Mouse (Mus musculus): Measurements from ENCODE around the gene Grm4. TPM values are rescaled to one million over a fixed set of nuclear protein-coding genes. Genes with fewer than 3 reads are reported as not detected.

The Grm4 gene
- polyA plus RNA-seq, 1 experiment = 0.02 TPM

DNA sequence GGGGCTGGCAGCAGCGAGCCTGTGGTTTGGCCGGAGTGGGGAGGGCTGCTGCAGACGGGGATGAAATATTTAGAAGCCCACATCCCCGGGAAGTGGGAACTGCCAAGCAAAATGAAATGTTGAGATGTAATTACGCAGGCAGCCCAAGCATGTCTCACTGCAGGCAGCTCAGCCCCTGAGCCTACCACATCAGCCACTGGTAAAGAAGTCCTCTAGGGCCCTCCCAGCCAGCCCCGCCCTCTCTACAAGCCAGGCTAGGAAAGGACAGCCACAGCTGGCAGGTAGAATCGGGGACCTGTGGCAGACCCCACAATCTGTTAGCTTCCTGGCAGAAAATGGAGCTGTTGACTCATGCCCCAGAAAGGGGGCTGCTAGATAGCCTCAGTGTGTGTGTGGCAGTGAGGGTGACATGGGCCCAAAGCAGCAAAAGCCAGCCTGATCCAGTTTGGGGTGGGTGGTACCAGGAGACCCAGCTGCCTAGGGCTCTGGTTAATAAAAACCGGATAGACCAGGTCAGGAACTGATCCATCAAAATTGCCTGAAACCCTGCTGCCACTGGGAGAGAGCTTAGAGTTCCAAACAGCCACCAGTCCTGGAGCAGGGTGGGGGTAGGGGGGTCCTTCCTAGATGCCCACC lies 56.8 kb downstream of the Grm4 start:
- 35% methylated on average over 8 of the region's 8 CpGs for WGBS
- H3K27ac ChIP-seq (ENCODE audit: insufficient read depth, low read depth, low read length) = no peak overlapping the region
- DNase-seq = peak; percentile 24
- no peaks in the 10 kb centered on the region for H3K36me3 ChIP-seq (ENCODE audit: control insufficient read depth, insufficient read depth, low read length)
- H3K4me1 ChIP-seq (ENCODE audit: control insufficient read depth, insufficient read depth, low read length) = no peaks in the 10 kb centered on the region
- no peaks in the 10 kb centered on the region for H3K27me3 ChIP-seq (replicated peaks; ENCODE audit: control insufficient read depth, insufficient read depth, low read length)
- TF ChIP-seq POLR2A (IDR thresholded peaks at IDR 0.05; ENCODE audit: low read depth, low read length) = no peak
- no peak for TF ChIP-seq CTCF (conservative IDR thresholded peaks at IDR 0.05; ENCODE audit: insufficient read depth, insufficient read length, low read depth, low read length)
- H3K4me3 ChIP-seq (ENCODE audit: insufficient read depth, low read depth, low read length) = no peak overlapping the region

DNA sequence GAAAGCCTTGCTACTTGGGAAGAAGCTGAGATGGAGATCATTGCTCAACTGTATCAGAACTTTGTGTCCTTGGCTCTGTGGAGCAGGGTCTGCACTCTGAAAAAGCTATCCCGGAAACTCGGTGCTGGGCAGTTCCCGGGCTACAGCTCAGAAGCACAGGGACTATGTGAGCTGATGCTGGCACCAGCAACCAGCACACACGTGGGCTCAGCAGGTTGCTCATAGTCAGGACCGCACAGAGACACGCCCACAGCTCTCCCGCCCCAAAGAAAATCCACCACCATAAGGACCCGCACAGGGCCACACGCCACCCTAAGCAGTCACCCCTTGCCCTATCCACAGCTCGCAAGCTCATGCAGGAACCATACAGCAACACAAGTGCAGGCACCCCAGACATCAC lies 61.2 kb downstream of the Grm4 start:
- Histone ChIP-seq H3K4me1 (ENCODE audit: control insufficient read depth, insufficient read depth, low read length) (no peaks in the 10 kb centered on the region), H3K27me3 (replicated peaks; ENCODE audit: control insufficient read depth, insufficient read depth, low read length) (no peaks in the 10 kb centered on the region), H3K36me3 (ENCODE audit: control insufficient read depth, insufficient read depth, low read length) (no peaks in the 10 kb centered on the region), H3K27ac (ENCODE audit: insufficient read depth, low read depth, low read length) (no peak overlapping the region), H3K4me3 (ENCODE audit: insufficient read depth, low read depth, low read length) (no peak overlapping the region)
- WGBS = 74% methylated on average over 10 of the region's 10 CpGs
- TF ChIP-seq CTCF (conservative IDR thresholded peaks at IDR 0.05; ENCODE audit: insufficient read depth, insufficient read length, low read depth, low read length) (no peak), POLR2A (IDR thresholded peaks at IDR 0.05; ENCODE audit: low read depth, low read length) (no peak)
- DNase-seq = no peak

DNA sequence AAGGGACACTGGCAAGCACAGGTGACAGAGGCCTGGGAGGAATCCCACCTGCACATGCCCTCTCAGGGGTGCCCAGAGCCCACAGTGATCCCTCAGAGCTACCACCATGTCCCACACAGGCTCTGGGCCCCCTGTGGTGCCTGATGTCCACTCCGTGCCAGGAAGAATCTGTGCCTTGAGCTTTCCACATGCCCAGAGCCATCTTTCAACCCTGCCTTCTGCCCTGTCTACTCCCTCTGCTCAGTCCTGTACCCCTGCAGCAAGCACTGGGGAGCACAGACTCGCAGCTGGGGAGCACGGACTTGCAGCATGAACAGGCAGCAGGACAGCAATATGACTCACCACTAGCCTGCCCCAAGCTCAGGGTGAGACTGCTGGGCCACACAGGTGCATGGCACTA lies 62.0 kb downstream of the Grm4 start:
- no peak overlapping the region for H3K4me3 ChIP-seq (ENCODE audit: insufficient read depth, low read depth, low read length)
- no peaks in the 10 kb centered on the region for H3K27me3 ChIP-seq (replicated peaks; ENCODE audit: control insufficient read depth, insufficient read depth, low read length)
- no peaks in the 10 kb centered on the region for H3K4me1 ChIP-seq (ENCODE audit: control insufficient read depth, insufficient read depth, low read length)
- WGBS = 85% methylated on average over 3 of the region's 3 CpGs
- no peaks in the 10 kb centered on the region for H3K36me3 ChIP-seq (ENCODE audit: control insufficient read depth, insufficient read depth, low read length)
- H3K27ac ChIP-seq (ENCODE audit: insufficient read depth, low read depth, low read length) = no peak overlapping the region
- no peak for TF ChIP-seq CTCF (conservative IDR thresholded peaks at IDR 0.05; ENCODE audit: insufficient read depth, insufficient read length, low read depth, low read length)
- TF ChIP-seq POLR2A (IDR thresholded peaks at IDR 0.05; ENCODE audit: low read depth, low read length) = no peak
- no peak for DNase-seq

DNA sequence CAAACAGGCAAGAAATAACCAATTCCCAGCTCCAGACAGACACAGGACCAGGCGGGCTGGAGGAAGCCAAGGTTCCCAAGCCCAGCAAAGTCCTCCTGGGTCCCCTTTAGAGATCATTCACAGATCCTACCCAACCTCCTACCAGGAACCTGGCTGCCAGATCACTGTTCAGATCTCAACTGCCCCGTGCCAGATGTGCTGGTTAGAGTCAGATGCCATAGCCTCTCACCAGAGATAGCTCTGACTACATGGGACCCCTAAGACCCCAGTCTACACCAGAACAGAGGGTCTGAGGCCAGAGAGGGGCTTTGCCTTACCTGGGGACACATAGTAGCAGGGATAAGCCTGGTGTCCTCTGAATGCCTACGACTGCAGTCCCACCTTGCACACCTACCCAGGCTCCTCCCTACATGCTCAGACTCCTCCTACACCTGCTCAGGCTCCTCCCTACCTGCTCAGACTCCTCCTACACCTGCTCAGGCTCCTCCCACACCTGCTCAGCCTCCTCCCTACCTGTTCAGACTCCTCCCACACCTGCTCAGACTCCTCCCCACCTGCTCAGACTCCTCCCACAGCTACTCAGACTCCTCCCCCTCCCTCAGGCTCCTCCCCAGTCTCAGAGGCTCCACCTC lies 63.2 kb downstream of the Grm4 start:
- no peak overlapping the region for H3K4me3 ChIP-seq (ENCODE audit: insufficient read depth, low read depth, low read length)
- H3K4me1 ChIP-seq (ENCODE audit: control insufficient read depth, insufficient read depth, low read length) = no peaks in the 10 kb centered on the region
- no peaks in the 10 kb centered on the region for H3K36me3 ChIP-seq (ENCODE audit: control insufficient read depth, insufficient read depth, low read length)
- no peak for DNase-seq
- H3K27ac ChIP-seq (ENCODE audit: insufficient read depth, low read depth, low read length) = no peak overlapping the region
- WGBS = 69% methylated on average over 3 of the region's 3 CpGs
- no peak for TF ChIP-seq CTCF (conservative IDR thresholded peaks at IDR 0.05; ENCODE audit: insufficient read depth, insufficient read length, low read depth, low read length)
- TF ChIP-seq POLR2A (IDR thresholded peaks at IDR 0.05; ENCODE audit: low read depth, low read length) = no peak
- H3K27me3 ChIP-seq (replicated peaks; ENCODE audit: control insufficient read depth, insufficient read depth, low read length) = no peaks in the 10 kb centered on the region

DNA sequence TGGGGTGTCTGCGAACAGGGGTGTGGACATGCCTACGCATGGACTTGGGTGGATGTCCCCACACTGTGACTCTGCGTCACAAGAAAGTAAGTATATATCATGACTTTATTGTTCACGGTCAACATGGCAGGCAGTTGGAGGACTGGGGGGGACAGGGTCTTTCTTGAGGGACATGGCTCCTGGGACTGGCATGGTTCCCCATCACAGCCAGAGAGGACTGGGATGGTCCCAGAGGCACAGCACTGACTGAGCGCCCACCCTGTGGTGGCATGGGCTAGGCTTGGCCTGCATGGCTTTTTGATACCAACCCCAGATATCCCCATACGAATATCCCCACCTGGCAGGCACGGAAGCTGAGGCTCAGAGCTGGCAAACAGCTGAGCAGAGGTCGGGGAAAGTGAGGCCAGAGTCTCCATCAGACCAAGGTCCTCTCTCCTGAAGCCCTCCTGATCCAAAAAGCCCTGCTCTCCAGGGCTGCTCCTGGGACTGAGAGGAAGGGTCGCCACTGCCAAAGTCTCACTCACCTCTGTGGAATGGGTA lies 64.1 kb downstream of the Grm4 start:
- no peak for DNase-seq
- WGBS = 87% methylated on average over 9 of the region's 9 CpGs

DNA sequence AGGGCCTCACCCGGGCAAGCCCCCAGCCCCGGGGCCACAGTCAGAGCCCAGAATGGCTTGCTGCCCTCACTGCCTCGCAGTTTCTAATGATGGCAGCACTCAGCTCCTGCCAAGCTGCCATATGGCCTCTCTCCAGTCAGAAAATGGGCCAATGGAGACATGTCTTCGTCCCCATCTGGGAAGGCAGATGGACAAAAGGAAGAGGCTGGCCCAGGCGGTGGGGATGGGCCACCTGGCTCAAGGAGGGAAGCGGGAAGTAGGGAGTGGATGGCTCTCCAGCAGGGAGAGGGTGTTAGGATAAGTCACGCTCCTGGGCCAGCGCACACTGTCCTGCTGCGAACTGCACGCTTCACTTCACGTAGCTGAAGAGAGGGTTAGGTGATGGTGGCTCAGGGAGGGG lies 64.8 kb downstream of the Grm4 start:
- H3K27me3 ChIP-seq (replicated peaks; ENCODE audit: control insufficient read depth, insufficient read depth, low read length) = no peaks in the 10 kb centered on the region
- no peak overlapping the region for H3K4me3 ChIP-seq (ENCODE audit: insufficient read depth, low read depth, low read length)
- no peaks in the 10 kb centered on the region for H3K36me3 ChIP-seq (ENCODE audit: control insufficient read depth, insufficient read depth, low read length)
- no peak for DNase-seq
- WGBS = 47% methylated on average over 11 of the region's 11 CpGs
- no peaks in the 10 kb centered on the region for H3K4me1 ChIP-seq (ENCODE audit: control insufficient read depth, insufficient read depth, low read length)
- TF ChIP-seq CTCF (conservative IDR thresholded peaks at IDR 0.05; ENCODE audit: insufficient read depth, insufficient read length, low read depth, low read length) (no peak), POLR2A (IDR thresholded peaks at IDR 0.05; ENCODE audit: low read depth, low read length) (no peak)
- H3K27ac ChIP-seq (ENCODE audit: insufficient read depth, low read depth, low read length) = no peak overlapping the region

More for the DNA sequence above, 64.1 kb downstream of the Grm4 start:
- Histone ChIP-seq H3K36me3 (ENCODE audit: control insufficient read depth, insufficient read depth, low read length) (no peaks in the 10 kb centered on the region), H3K4me1 (ENCODE audit: control insufficient read depth, insufficient read depth, low read length) (no peaks in the 10 kb centered on the region), H3K27me3 (replicated peaks; ENCODE audit: control insufficient read depth, insufficient read depth, low read length) (no peaks in the 10 kb centered on the region), H3K4me3 (ENCODE audit: insufficient read depth, low read depth, low read length) (no peak overlapping the region), H3K27ac (ENCODE audit: insufficient read depth, low read depth, low read length) (no peak overlapping the region)
- no peak for TF ChIP-seq POLR2A (IDR thresholded peaks at IDR 0.05; ENCODE audit: low read depth, low read length)
- no peak for TF ChIP-seq CTCF (conservative IDR thresholded peaks at IDR 0.05; ENCODE audit: insufficient read depth, insufficient read length, low read depth, low read length)

DNA sequence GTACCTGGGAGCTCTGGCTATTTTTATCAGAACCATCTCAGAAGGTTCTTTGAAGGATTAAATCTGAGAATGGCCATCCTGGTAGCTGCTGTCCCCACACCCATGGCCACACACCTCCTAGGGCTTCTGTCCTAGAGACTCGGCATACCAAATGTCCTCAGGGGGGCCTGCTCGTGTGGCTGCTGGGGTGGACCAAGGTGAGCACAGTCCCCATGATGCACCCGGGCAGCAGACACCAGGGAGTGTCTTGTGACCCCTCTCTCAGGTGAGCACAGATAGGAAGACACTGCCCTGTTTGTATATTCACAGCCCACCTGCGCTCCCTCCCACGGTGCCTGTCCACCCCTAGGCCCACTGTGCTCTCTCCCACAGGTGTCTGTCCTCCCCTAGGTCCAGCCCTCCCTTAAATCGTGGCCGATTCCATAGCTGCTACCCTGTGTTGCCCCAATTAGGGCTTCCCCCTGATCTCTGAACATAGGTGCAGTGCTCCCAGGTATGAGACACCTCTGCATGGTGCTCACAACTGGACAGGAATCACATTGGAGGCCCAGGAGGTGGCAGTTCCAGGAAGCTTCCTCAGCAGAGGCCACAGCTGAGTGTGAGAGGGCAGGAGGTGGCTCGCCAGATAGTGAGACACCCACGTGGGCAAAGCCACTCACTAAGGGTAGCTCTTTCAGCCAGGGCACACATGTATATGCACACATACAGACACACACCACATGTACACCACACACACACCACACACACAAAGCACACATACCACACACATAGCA lies 66.0 kb downstream of the Grm4 start:
- Histone ChIP-seq H3K27ac (ENCODE audit: insufficient read depth, low read depth, low read length) (no peak overlapping the region), H3K4me1 (ENCODE audit: control insufficient read depth, insufficient read depth, low read length) (no peaks in the 10 kb centered on the region), H3K27me3 (replicated peaks; ENCODE audit: control insufficient read depth, insufficient read depth, low read length) (no peaks in the 10 kb centered on the region), H3K4me3 (ENCODE audit: insufficient read depth, low read depth, low read length) (no peak overlapping the region), H3K36me3 (ENCODE audit: control insufficient read depth, insufficient read depth, low read length) (no peaks in the 10 kb centered on the region)
- no peak for TF ChIP-seq CTCF (conservative IDR thresholded peaks at IDR 0.05; ENCODE audit: insufficient read depth, insufficient read length, low read depth, low read length)
- TF ChIP-seq POLR2A (IDR thresholded peaks at IDR 0.05; ENCODE audit: low read depth, low read length) = no peak
- 76% methylated on average over 9 of the region's 9 CpGs for WGBS
- DNase-seq = no peak

All from kidney, adult 2 months (tissue).